In genomic region chr5:38403612-38404011, GRCm38 (mm10) we compare ENCODE assay signal across 24 mouse cellular contexts.
DNase-seq lines count a peak whose midpoint lies in the region; ATAC-seq and TF ChIP-seq lines count a peak whose summit lies in the region.
"Had no signal": no experiment of that assay in that cellular context is flagged by ENCODE, and none has a peak within 500 bp of the region (broad histone marks: within the 10 kb centered on the region; RNA-seq: fewer than 3 reads in every experiment).

No protein-coding gene starts in this region.

- no peaks in the 10 kb centered on the region for H3K27me3 ChIP-seq in forebrain, embryonic 13.5 days
- no peaks in the 10 kb centered on the region for H3K27me3 ChIP-seq in forebrain, embryonic 12.5 days
- no peaks in the 10 kb centered on the region for H3K27me3 ChIP-seq in hindbrain, embryonic 10.5 days (ENCODE audit: insufficient read depth, poor library complexity, severe bottlenecking)
- H3K27me3 ChIP-seq in hindbrain, embryonic 13.5 days: no peaks in the 10 kb centered on the region
- no peaks in the 10 kb centered on the region for H3K27me3 ChIP-seq in midbrain, embryonic 16.5 days (ENCODE audit: control insufficient read depth, insufficient read depth, low read depth, low read length)
- H3K27me3 ChIP-seq: embryonic facial prominence, embryonic 15.5 days; kidney, embryonic 15.5 days; liver, embryonic 12.5 days had no signal

- 20% methylated on average over 3 of the region's 3 CpGs for WGBS in forebrain, embryonic 13.5 days
- WGBS in forebrain, embryonic 12.5 days: 27% methylated on average over 3 of the region's 3 CpGs
- 45% methylated on average over 3 of the region's 3 CpGs for WGBS in hindbrain, embryonic 10.5 days
- WGBS in hindbrain, embryonic 13.5 days: 18% methylated on average over 3 of the region's 3 CpGs
- 12% methylated on average over 3 of the region's 3 CpGs for WGBS in midbrain, embryonic 16.5 days

- DNase-seq in hindbrain, embryonic 10.5 days (ENCODE audit: low spot score): no peak
- peak; percentile 52 for DNase-seq in brain, embryonic 14.5 days (ENCODE audit: low read depth)
- DNase-seq in layer of hippocampus, postnatal 14 days (ENCODE audit: low spot score in 2 of 2): no peak
- DNase-seq: adrenal gland, postnatal 10 days; cerebellum, postnatal 25 days; gastrocnemius, postnatal 10 days; heart, postnatal 10 days; kidney, adult 18-20 months; kidney, postnatal 25 days; liver, postnatal 0 days; lung, postnatal 36 days; spleen, adult 18-20 months; thymus, postnatal 14 days had no signal

- no peak overlapping the region for H3K9ac ChIP-seq in forebrain, embryonic 13.5 days
- H3K9ac ChIP-seq in forebrain, embryonic 12.5 days: no peak overlapping the region
- H3K9ac ChIP-seq in hindbrain, embryonic 13.5 days: no peak overlapping the region
- no peak overlapping the region for H3K9ac ChIP-seq in midbrain, embryonic 16.5 days (ENCODE audit: low read depth, low read length)
- H3K9ac ChIP-seq: embryonic facial prominence, embryonic 15.5 days; heart, embryonic 13.5 days; kidney, embryonic 15.5 days; liver, embryonic 12.5 days; liver, postnatal 0 days had no signal

- no peaks in the 10 kb centered on the region for H3K4me1 ChIP-seq in forebrain, embryonic 13.5 days
- no peaks in the 10 kb centered on the region for H3K4me1 ChIP-seq in forebrain, embryonic 12.5 days
- peaks cover 1% of the 10 kb centered on the region; the same call in 1 of the 2 replicates for H3K4me1 ChIP-seq in hindbrain, embryonic 10.5 days (replicated peaks)
- no peaks in the 10 kb centered on the region for H3K4me1 ChIP-seq in hindbrain, embryonic 13.5 days (replicated peaks)
- H3K4me1 ChIP-seq in midbrain, embryonic 16.5 days (ENCODE audit: control insufficient read depth, insufficient read depth, low read length): no peaks in the 10 kb centered on the region
- H3K4me1 ChIP-seq: embryonic facial prominence, embryonic 10.5 days; embryonic facial prominence, embryonic 15.5 days; heart, embryonic 13.5 days; kidney, embryonic 15.5 days; liver, embryonic 12.5 days had no signal

- H3K27ac ChIP-seq in forebrain, embryonic 13.5 days: no peak overlapping the region
- H3K27ac ChIP-seq in forebrain, embryonic 12.5 days: no peak overlapping the region
- 0 out of 2 replicates have a peak overlapping the region, but pooled peaks have one; percentile 56 for H3K27ac ChIP-seq in hindbrain, embryonic 10.5 days
- no peak overlapping the region for H3K27ac ChIP-seq in hindbrain, embryonic 13.5 days
- H3K27ac ChIP-seq in midbrain, embryonic 16.5 days (ENCODE audit: low read length): no peak overlapping the region
- H3K27ac ChIP-seq: embryonic facial prominence, embryonic 10.5 days; embryonic facial prominence, embryonic 15.5 days; heart, embryonic 13.5 days; kidney, embryonic 15.5 days; liver, embryonic 12.5 days had no signal

- no peaks in the 10 kb centered on the region for H3K9me3 ChIP-seq in forebrain, embryonic 13.5 days (replicated peaks)
- H3K9me3 ChIP-seq in forebrain, embryonic 12.5 days: no peaks in the 10 kb centered on the region
- H3K9me3 ChIP-seq in hindbrain, embryonic 10.5 days: no peaks in the 10 kb centered on the region
- no peaks in the 10 kb centered on the region for H3K9me3 ChIP-seq in hindbrain, embryonic 13.5 days
- H3K9me3 ChIP-seq in midbrain, embryonic 16.5 days (replicated peaks; ENCODE audit: control insufficient read depth, low read length, poor library complexity, severe bottlenecking): no peaks in the 10 kb centered on the region
- H3K9me3 ChIP-seq: embryonic facial prominence, embryonic 15.5 days; G1E; kidney, embryonic 15.5 days had no signal

- no peak for TF ChIP-seq CTCF in brain, embryonic 14.5 days (IDR thresholded peaks at IDR 0.05; ENCODE audit: borderline replicate concordance, extremely low read depth, insufficient read depth, insufficient read length)

- TF ChIP-seq POLR2A in brain, embryonic 14.5 days (IDR thresholded peaks at IDR 0.05; ENCODE audit: borderline replicate concordance, extremely low read depth, insufficient read depth, insufficient read length, poor library complexity, severe bottlenecking): no peak

- H3K4me2 ChIP-seq in forebrain, embryonic 13.5 days: no peak overlapping the region
- H3K4me2 ChIP-seq in forebrain, embryonic 12.5 days: no peak overlapping the region
- H3K4me2 ChIP-seq in hindbrain, embryonic 13.5 days: no peak overlapping the region
- H3K4me2 ChIP-seq in midbrain, embryonic 16.5 days (ENCODE audit: low read length): no peak overlapping the region
- H3K4me2 ChIP-seq: embryonic facial prominence, embryonic 15.5 days; heart, embryonic 13.5 days; kidney, embryonic 15.5 days; liver, embryonic 12.5 days had no signal

- H3K4me3 ChIP-seq in forebrain, embryonic 13.5 days: no peak overlapping the region
- no peak overlapping the region for H3K4me3 ChIP-seq in forebrain, embryonic 12.5 days (replicated peaks)
- H3K4me3 ChIP-seq in hindbrain, embryonic 10.5 days: no peak overlapping the region
- no peak overlapping the region for H3K4me3 ChIP-seq in hindbrain, embryonic 13.5 days
- H3K4me3 ChIP-seq in midbrain, embryonic 16.5 days (ENCODE audit: low read depth, low read length): no peak overlapping the region
- H3K4me3 ChIP-seq: embryonic facial prominence, embryonic 10.5 days; embryonic facial prominence, embryonic 15.5 days; heart, embryonic 13.5 days; kidney, embryonic 15.5 days; liver, embryonic 12.5 days had no signal

- ATAC-seq in forebrain, embryonic 13.5 days: 0 out of 2 replicates have a peak, but pooled peaks have one; percentile 36
- ATAC-seq in forebrain, embryonic 12.5 days (ENCODE audit: low FRiP score): no peak
- ATAC-seq in hindbrain, embryonic 13.5 days (ENCODE audit: low FRiP score): no peak
- ATAC-seq in midbrain, embryonic 16.5 days: 0 out of 2 replicates have a peak, but pooled peaks have one; percentile 36
- ATAC-seq in megakaryocyte-erythroid progenitor cell, adult 5-6 weeks (replicated peaks; ENCODE audit: low FRiP score, low TSS enrichment, poor library complexity, severe bottlenecking): no peak
- ATAC-seq: liver, embryonic 12.5 days; liver, postnatal 0 days had no signal

- no peaks in the 10 kb centered on the region for H3K36me3 ChIP-seq in forebrain, embryonic 13.5 days (ENCODE audit: poor library complexity, severe bottlenecking)
- H3K36me3 ChIP-seq in forebrain, embryonic 12.5 days (replicated peaks): no peaks in the 10 kb centered on the region
- H3K36me3 ChIP-seq in hindbrain, embryonic 10.5 days: no peaks in the 10 kb centered on the region
- no peaks in the 10 kb centered on the region for H3K36me3 ChIP-seq in hindbrain, embryonic 13.5 days
- H3K36me3 ChIP-seq in midbrain, embryonic 16.5 days (ENCODE audit: control insufficient read depth, insufficient read depth, low read length): no peaks in the 10 kb centered on the region
- H3K36me3 ChIP-seq: embryonic facial prominence, embryonic 10.5 days; embryonic facial prominence, embryonic 15.5 days; G1E; heart, embryonic 13.5 days; kidney, embryonic 15.5 days; liver, embryonic 12.5 days had no signal

Comparison
In these comparisons a context has a peak if more than half of its experiments do, and no peak if none do; other contexts are left out.
1. ATAC-seq: peak in forebrain, embryonic 13.5 days (single experiment) and midbrain, embryonic 16.5 days (single experiment); none in forebrain, embryonic 12.5 days (single experiment), hindbrain, embryonic 13.5 days (single experiment) and megakaryocyte-erythroid progenitor cell, adult 5-6 weeks (single experiment).